Mouse (Mus musculus) adipocyte (in vitro differentiated cells): ENCODE measurements around the gene Olfr740.

Source experiments
- DNase-seq: peaks from one replicate; pipeline ENCODE4 v3.0.0-alpha.2; 2016; ENCODE audit warnings: low spot score

Olfr740 gene

GRCm38 (mm10) chr14:50445245-50445644, at the start of gene Olfr740:
Gene Olfr740, plus strand, starts transcription at chr14:50445545.
- no peak for DNase-seq

GRCm38 (mm10) chr14:50407268-50407667, 38.1 kb upstream of the Olfr740 start, which contains the start of gene Olfr738:
Gene Olfr738, plus strand, starts transcription at chr14:50407568.
- DNase-seq, result no peak

GRCm38 (mm10) chr14:50418326-50418725, 27.0 kb upstream of the Olfr740 start, which contains the start of gene Olfr739:
Gene Olfr739, plus strand, starts transcription at chr14:50418626.
- DNase-seq, result no peak

GRCm38 (mm10) chr14:50472438-50472837, 27.1 kb downstream of the Olfr740 start, which contains the start of gene Olfr741:
Gene Olfr741, plus strand, starts transcription at chr14:50472738.
- no peak for DNase-seq

- DNase-seq, result no peak
Measured at GRCm38 (mm10) chr14:50478406-50478805, 33.1 kb downstream of the Olfr740 start.

GRCm38 (mm10) chr14:50503300-50503699, 58.0 kb downstream of the Olfr740 start, which contains the start of gene Olfr742:
Gene Olfr742, plus strand, starts transcription at chr14:50503600.
- no peak for DNase-seq
